Mouse (Mus musculus) WW6 (cell line): ENCODE measurements around the gene Rnf43.

ENCODE experiments used
- DNase-seq: peaks from one replicate; pipeline ENCODE4 v3.0.0-alpha.2; 2013; ENCODE audit warnings: low read depth, low spot score

The Rnf43 gene

DNA sequence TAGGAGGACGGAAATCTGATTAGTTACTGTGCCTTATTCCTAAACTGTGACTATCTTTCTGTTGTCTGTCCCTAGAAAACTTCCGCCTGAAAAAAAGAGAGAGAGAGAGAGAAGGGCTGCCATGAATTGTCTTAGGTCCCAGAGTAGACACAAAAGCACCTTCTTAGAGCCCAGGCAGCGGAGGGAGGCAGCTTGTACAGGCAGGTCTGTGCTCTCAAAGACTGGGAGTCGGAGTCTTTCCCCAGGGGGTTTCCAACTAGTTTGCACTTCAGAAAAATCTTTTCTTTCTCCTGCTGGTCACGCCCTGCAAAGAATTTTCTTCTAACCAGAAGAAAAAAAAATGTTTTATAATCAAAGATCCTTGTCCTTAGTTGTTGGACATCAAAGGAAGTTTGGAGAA, 15.2 kb downstream of the Rnf43 start:
- no peak for DNase-seq

DNA sequence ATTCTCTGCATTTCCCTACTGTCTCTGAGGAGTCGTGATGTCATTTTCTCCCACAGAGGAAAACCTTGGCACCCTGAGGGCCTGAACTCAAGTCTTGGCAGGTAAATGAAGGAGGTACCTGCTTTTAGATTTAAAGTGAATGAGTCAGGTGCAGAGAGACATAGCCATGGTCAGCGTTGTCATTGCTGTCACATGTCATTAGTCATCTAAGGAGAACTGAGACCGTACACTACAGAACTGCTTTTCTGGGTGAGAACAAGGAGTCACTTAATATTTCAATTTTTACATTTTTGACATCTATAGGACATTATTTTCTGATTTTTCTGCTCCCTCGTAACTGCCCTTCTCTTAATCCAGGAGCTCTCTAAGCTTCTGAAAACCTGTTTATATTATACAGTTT, 16.0 kb downstream of the Rnf43 start:
- no peak for DNase-seq

DNA sequence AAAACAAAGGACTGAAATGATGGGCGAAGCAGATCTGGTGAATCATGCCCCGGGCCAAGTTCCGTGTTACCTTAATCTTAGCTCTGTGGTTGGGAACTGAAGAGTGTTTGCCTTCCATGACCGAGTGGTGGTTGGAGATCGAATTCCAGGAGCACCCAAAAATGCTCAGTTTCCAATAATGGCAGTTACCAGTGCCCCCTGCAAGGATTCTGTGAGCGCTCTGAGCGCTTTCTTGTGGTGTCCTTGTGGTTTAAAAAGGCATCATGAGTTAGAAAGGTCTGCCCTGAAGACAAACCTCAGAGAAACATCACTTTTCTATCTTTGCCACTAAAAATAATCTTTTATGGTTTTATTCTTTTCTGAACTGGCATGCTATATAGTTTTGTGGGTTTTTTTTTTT, 16.5 kb downstream of the Rnf43 start:
- DNase-seq, result no peak

GRCm38 (mm10) chr11:87680786-87681185, 18.3 kb downstream of the Rnf43 start:
- no peak for DNase-seq

GRCm38 (mm10) chr11:87682096-87682495, 19.6 kb downstream of the Rnf43 start:
- no peak for DNase-seq

- no peak for DNase-seq
Observed at GRCm38 (mm10) chr11:87682838-87683571, 20.5 kb downstream of the Rnf43 start.

- DNase-seq, result no peak
Observed at GRCm38 (mm10) chr11:87686407-87686806, 23.9 kb downstream of the Rnf43 start.

DNA sequence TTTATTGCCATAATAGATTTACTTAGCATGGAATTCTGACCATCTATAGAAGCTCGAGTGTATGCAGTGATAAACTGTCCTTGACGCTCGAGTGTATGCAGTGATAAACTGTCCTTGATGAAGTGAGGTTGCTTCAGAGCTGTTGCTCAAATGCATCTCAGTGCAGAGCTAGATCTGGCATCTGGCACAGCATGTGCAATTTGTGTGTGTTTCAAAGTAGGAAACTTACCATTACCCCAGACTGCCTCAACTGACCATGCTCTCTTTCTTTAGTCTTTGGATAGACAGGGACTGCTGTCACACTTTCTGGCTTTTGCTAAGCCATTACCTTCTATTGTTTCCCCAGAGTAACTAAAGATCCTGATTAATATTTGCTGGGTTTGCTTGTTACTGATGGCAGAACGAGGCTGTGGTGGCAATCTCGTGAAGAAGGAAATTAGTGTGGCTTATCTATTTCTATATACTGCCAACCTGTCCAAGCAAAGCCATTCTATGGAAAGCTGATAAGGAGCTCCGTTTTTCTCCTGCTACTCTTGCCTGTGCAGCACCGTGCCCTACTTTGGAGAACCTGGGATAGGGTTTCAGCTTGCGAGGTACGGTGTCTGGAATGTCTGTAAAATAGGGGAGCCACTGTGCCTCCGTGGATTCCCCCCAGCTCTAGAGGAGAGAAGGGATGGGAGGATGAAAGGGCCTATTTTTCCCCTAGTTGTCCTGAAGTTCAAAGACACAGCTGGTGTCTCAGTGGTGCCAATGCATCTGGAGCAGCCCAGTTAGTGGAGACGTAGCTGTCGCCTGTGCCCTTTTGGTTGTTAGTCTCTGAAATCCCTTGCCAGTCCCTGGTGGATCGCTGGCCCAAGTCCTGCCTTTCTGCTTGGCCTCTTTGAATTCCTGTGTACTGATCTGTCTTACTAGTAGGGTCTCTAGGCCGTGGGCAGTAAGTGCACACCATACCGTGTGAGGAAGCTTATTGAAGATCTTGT, 25.0 kb downstream of the Rnf43 start:
- DNase-seq, result no peak

DNA sequence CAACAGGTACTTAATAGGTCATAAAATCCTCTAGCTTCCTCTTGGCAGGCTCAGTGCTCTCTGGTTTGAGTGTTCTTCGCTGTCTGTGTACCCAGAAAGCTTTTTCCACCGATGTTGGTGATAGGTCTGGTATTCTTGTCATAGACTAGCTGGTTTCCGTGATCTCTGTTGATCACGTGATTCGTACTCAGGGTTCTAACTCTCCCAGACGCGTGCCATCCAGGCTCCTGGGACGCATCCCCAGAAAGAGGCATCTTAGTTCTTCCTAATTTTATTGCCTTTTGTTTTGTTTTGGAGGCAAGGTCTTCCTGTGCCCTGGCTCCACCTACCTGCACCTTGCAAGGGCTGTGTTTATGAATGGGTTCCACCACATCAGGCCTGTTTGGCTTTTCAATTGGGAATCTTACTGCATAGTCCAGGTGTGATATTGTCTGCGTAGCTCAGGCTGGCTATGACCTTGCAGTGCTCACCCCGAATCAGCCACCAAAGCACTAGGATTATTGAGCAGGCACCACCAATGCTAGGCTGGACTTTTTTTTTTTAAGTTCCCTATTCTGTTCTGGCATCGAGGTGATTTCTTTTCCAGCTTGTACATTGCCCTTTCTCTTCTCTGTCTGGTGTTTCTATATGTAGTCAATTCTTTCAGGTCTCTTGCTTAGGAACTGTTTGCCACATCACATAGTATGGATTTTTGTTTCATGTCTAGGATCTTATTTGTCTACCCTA, 26.1 kb downstream of the Rnf43 start:
- no peak for DNase-seq

DNA sequence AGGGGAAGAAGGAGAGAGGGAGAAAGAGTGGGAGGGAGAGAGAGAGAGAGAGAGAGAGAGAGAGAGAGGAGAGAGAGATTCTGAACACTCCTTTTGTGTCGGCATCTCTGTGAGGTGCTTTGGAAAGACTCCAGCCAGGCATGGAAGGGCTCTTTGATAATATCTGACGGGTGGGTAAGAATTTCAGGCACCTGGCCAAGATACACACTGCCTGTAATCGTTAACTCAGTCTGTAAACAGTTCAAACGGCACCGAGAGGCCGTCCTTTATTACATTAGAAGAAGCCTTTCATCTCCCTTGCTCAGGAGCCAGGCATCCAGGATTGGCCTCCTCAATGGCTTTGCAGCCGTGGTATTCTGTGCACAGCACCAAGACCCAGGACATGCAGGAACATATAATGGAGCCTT, 26.9 kb downstream of the Rnf43 start:
- no peak for DNase-seq

GRCm38 (mm10) chr11:87690054-87690740, 27.7 kb downstream of the Rnf43 start:
- DNase-seq, result no peak

DNA sequence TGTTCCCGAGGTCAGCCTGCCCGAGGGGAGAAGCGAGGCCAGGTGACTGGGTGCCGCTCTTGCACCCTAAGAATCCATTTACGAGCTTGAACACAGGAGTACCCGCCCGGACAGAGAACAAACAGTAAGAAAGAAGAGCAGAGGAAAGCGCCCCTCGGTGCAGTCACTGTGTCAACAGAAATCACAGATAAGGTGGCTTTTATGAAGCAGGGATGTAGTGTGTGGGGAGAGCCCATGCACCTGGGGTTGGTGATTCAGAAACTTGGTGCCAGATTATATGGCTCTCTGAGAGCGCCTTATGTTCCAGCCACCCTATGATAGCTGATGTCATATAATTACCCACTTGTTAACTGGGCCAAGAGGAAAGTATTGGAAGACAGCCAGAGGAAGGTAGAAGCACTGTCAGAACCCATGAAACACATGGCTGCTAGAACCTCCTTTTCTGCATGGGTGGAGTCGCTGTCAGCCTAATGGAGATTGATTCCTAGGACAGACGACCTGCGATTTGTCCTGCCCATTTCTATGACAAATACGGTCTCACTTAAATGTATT, 34.7 kb downstream of the Rnf43 start:
- DNase-seq, result no peak

DNA sequence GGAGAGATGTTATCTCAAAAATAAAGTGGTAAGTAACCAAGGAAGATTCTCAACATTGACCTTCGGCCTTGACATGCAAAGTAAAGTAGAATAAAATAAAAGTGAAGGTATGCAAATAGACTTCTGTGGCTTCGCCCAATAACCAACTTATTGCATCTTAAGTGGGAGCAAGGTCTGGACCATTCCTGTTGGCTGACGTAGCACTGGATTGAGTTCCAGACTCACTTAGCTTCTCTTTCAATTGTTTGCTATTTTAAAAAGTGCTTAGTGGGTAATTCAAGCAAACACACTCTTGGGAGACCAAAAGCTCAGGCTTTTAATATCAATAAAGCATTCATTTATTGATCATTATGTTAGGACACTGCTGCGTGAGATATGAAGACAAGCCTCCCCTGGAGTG, 35.6 kb downstream of the Rnf43 start:
- DNase-seq, result no peak

- DNase-seq, result no peak
Observed at GRCm38 (mm10) chr11:87701108-87701507, 38.6 kb downstream of the Rnf43 start.

DNA sequence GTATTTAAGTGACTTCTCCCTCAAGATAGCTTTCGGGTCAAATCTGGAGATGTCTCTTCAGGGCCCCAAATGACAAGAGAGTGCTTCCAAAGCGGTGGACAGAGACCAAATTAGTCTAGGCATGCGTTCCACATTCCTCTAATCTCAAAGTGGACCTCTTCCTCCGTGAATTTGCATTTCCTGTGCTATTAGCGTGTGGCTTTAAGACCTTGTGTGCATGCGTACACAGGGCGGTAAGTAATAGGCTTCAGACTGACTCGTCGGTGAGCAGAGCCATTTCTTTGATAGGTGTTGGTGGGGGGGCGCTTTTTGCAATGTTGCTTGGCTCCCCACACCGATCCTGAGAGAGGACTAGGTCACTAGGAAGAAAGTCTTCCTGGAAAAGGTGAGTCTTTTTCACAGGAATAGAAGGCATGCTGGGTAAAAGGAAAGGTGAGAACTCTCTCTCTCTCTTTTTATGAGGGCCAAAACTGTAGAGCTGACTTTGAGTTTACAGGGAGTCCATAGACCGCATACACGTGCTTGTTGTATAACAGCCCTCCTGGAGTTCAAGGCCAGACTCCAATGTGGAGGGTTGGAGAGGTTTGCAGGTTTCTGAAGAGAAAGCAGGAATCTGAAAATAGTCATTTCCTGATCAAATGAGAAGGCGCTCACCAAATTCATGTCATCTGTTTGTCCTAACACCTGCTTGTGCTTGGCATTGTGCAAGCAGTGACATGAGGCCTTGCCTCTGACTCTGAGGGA, 39.5 kb downstream of the Rnf43 start:
- no peak for DNase-seq

DNA sequence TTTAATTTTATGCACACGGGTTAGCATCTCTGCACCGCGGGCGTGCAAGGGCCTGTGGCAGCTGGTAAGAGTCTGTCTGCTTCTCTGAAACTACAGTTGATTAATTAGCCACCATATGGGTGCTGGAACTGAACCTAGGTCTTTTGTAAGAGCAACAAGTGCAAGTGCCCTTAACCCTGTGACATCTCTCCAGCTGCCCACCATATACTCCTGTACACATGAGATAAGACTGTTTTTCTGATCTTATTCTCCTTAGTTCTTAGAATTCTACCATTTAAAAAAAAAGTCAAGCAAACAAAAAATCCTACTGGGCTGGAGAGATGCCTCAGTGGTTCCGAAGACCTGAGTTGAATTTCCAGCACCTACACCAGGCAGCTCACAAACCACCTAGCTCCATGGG, 41.1 kb downstream of the Rnf43 start:
- DNase-seq, result no peak

- no peak for DNase-seq
Observed at GRCm38 (mm10) chr11:87704289-87704688, 41.8 kb downstream of the Rnf43 start.

DNA sequence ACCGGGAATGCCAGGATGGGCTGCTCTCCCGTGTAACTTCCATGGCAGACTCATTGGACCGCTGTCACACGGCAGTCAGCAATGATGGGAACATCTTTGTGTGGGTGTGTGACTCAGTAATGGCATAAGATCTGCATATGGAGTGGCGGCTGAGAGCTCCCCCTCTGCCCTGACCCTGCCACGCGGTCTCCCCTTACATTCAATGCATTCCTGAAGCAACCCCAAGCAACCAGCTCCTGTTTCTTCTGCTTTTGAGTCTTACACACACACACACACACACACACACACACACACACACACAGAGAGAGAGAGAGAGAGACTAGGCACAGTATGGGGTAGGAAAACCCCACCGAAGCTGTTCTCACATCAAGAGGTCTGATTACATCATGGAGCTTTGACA, 45.0 kb downstream of the Rnf43 start:
- DNase-seq, result no peak

DNA sequence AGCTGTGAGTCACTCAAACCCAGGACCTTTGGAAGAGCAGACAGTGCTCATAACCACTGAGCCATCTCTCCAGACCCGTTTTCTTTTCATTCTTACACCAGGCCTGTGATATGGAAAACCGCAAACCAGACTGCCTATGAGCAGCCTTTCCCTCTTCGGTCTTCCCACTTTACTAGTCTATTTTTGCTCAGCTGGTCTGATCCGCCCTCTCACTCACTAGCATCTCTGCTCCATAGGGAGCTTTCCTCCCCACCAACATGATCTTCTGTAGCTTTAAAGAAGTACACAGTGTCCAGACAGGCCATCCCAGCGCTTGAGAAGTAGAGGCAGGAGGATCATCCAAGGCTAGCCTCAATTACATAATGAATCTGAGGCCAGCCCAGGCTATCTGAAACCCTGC, 46.5 kb downstream of the Rnf43 start:
- DNase-seq, result no peak

- no peak for DNase-seq
Observed at GRCm38 (mm10) chr11:87709513-87710261, 47.2 kb downstream of the Rnf43 start.
